Mouse (Mus musculus): ENCODE results near the gene Arl8b. TPM values are rescaled to one million over a fixed set of nuclear protein-coding genes. Genes with fewer than 3 reads are reported as not detected.

Arl8b gene
- polyA plus RNA-seq, 1 experiment from 2014 or later = 124 TPM

DNA sequence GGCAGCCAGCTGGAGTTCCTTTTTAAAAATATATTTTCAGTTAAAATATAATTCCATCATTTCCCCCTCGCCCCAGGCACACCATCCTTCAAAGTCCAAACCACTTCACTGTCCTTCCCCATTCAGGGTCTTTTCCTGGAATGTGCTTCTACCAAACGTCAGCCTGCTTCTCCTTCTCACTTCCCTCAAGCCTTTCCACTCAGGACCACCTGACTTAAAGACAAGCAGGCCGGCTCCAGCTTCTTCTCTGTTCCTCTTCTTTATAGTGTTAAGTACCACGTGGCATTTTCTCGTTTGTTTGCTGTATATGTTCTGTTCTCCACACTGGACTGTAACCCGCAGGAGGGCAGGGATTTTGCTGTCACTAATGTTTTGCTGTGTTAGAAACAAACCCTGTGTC is 1.0 kb upstream of the Arl8b start:
- Histone ChIP-seq H3K4me2 (replicated peaks) (no peak overlapping the region), H3K27ac (no peak overlapping the region), H3K27me3 (ENCODE audit: control insufficient read depth, insufficient read depth, low read length) (no peaks in the 10 kb centered on the region), H3K36me3 (replicated peaks; ENCODE audit: control insufficient read depth, insufficient read depth) (no peaks in the 10 kb centered on the region), H3K9ac (no peak overlapping the region), H3K4me1 (replicated peaks; ENCODE audit: control insufficient read depth, insufficient read depth, low read length) (peaks cover 19% of the 10 kb centered on the region), H3K9me3 (ENCODE audit: control insufficient read depth, low read length) (no peaks in the 10 kb centered on the region), H3K4me3 (replicated peaks; ENCODE audit: low read length) (no peak overlapping the region)
- DNase-seq (ENCODE audit: low spot score) (no peak), ATAC-seq (ENCODE audit: low FRiP score) (no peak)
- 68% methylated on average over 6 of the region's 6 CpGs for WGBS

DNA sequence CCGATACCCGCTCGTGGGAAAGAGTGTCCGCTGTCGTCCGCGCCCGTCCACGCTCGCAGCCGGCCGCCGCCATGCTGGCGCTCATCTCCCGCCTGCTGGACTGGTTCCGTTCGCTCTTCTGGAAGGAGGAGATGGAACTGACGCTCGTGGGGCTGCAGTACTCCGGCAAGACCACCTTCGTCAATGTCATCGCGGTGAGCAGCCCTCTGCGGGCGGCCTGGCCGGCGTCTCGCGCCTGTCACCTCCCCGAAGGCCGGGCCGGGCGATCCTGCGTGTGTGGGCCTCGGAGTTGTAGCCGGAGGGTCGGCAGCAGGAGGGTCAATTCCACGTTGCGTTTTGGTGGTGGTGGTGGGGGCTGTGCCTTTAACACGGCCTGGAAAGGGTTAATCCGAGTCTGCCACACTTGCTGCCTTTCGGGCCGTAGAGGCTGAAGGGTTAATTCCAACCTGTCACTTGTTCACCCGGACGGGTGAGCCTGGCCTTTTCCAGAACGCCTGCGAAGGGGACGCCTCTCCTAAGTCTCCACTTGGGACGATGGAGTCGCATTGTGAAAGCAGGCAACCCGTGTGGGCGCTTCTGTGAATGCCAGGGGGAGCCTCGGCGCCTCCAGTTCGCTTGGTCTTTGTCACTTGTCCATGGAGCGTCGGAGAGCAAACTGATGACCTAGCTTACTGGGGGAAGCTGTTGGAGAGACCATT is 434 bp downstream of the Arl8b start:
- Histone ChIP-seq H3K4me3 (replicated peaks; ENCODE audit: low read length) (peak overlapping the region; percentile 84), H3K27ac (peak overlapping the region; percentile 86), H3K9ac (peak overlapping the region; percentile 94), H3K4me1 (replicated peaks; ENCODE audit: control insufficient read depth, insufficient read depth, low read length) (peaks cover 19% of the 10 kb centered on the region), H3K36me3 (replicated peaks; ENCODE audit: control insufficient read depth, insufficient read depth) (no peaks in the 10 kb centered on the region), H3K4me2 (replicated peaks) (peak overlapping the region; percentile 80), H3K9me3 (ENCODE audit: control insufficient read depth, low read length) (no peaks in the 10 kb centered on the region), H3K27me3 (ENCODE audit: control insufficient read depth, insufficient read depth, low read length) (no peaks in the 10 kb centered on the region)
- ATAC-seq (ENCODE audit: low FRiP score) (peak; percentile 75), DNase-seq (ENCODE audit: low spot score) (peak; percentile 40)
- WGBS = 1% methylated on average over 57 of the region's 57 CpGs

DNA sequence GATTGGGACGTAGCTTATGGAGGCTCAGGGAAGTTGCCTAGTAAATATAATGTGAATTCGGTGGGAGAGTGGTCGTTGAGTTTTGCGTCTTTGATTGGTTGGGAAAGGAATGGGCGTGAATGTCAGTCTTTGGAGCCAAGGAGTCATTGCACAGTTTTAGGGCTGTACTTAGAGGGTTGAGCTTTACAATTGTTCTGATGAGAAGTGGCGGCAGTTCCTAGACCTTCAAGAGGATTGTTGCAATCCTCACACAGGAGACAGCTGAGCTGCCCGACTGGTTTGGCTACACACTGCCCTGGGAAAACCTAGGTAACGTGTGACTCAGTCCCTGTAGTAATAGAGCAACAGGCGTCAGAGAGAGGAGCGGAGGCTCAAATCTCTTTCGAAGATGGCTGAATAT is 1.2 kb downstream of the Arl8b start:
- Histone ChIP-seq H3K9ac (peak overlapping the region; percentile 94), H3K4me1 (replicated peaks; ENCODE audit: control insufficient read depth, insufficient read depth, low read length) (peaks cover 21% of the 10 kb centered on the region), H3K9me3 (ENCODE audit: control insufficient read depth, low read length) (no peaks in the 10 kb centered on the region), H3K4me3 (replicated peaks; ENCODE audit: low read length) (peak overlapping the region; percentile 84), H3K27me3 (ENCODE audit: control insufficient read depth, insufficient read depth, low read length) (no peaks in the 10 kb centered on the region), H3K36me3 (replicated peaks; ENCODE audit: control insufficient read depth, insufficient read depth) (0 out of 2 replicates have a peak, but pooled peaks cover 2% of the 10 kb centered on the region), H3K27ac (peak overlapping the region; percentile 86; the same call in 1 of the 2 replicates), H3K4me2 (replicated peaks) (peak overlapping the region; percentile 80)
- ATAC-seq (ENCODE audit: low FRiP score) (no peak), DNase-seq (ENCODE audit: low spot score) (no peak)
- 41% methylated on average over 11 of the region's 11 CpGs for WGBS

DNA sequence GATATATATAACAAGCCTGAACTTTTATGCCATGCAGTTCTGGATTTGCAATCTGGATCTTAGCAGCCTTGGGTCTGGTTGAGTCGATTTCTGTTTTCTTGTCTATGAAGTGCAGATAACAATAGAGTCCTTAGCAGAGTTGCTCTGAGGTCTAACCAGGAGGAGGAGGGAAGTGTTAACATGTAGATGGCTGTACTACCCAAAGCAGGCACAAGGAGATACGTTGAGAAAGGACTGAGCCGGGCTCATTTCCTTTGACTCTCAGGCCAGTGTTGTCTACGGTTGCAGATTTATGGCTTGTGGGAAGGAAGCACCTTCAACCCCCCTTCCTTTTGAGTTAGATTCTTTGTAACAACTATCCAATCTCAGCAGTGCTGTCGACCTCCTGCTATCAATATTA is 1.9 kb downstream of the Arl8b start:
- Histone ChIP-seq H3K4me2 (replicated peaks) (peak overlapping the region; percentile 80), H3K9ac (peak overlapping the region; percentile 94), H3K4me1 (replicated peaks; ENCODE audit: control insufficient read depth, insufficient read depth, low read length) (peaks cover 22% of the 10 kb centered on the region), H3K9me3 (ENCODE audit: control insufficient read depth, low read length) (no peaks in the 10 kb centered on the region), H3K36me3 (replicated peaks; ENCODE audit: control insufficient read depth, insufficient read depth) (peaks cover 5% of the 10 kb centered on the region; the same call in 1 of the 2 replicates), H3K27ac (no peak overlapping the region), H3K4me3 (replicated peaks; ENCODE audit: low read length) (peak overlapping the region; percentile 84), H3K27me3 (ENCODE audit: control insufficient read depth, insufficient read depth, low read length) (no peaks in the 10 kb centered on the region)
- ATAC-seq (ENCODE audit: low FRiP score) (no peak), DNase-seq (ENCODE audit: low spot score) (no peak)
- 67% methylated on average over 5 of the region's 5 CpGs for WGBS

DNA sequence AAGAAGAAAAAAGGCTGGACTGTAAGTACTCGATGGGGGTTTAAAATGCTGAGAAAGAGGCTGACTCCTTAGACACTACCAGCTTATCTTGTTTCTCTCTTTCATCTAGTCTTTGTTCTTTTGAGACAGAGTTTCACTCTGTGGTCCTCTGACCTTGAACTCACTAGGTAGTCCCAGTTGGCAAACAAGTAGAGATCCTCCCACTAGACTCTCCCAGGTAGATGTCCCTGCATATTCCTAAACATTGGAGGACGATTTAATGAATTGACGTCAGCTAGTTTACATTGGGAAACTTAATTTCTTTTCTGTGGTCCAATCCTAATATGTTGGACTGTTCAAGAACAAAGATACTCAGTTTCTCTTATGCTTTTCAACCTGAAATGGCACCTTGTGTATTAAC is 2.7 kb downstream of the Arl8b start:
- H3K36me3 ChIP-seq (replicated peaks; ENCODE audit: control insufficient read depth, insufficient read depth) = peaks cover 5% of the 10 kb centered on the region; the same call in 1 of the 2 replicates
- H3K9ac ChIP-seq = no peak overlapping the region
- peaks cover 22% of the 10 kb centered on the region for H3K4me1 ChIP-seq (replicated peaks; ENCODE audit: control insufficient read depth, insufficient read depth, low read length)
- ATAC-seq (ENCODE audit: low FRiP score) (no peak), DNase-seq (ENCODE audit: low spot score) (no peak)
- no peaks in the 10 kb centered on the region for H3K27me3 ChIP-seq (ENCODE audit: control insufficient read depth, insufficient read depth, low read length)
- no peak overlapping the region for H3K4me2 ChIP-seq (replicated peaks)
- H3K4me3 ChIP-seq (replicated peaks; ENCODE audit: low read length) = no peak overlapping the region
- H3K9me3 ChIP-seq (ENCODE audit: control insufficient read depth, low read length) = no peaks in the 10 kb centered on the region
- 95% methylated on average over 3 of the region's 3 CpGs for WGBS
- H3K27ac ChIP-seq = no peak overlapping the region

DNA sequence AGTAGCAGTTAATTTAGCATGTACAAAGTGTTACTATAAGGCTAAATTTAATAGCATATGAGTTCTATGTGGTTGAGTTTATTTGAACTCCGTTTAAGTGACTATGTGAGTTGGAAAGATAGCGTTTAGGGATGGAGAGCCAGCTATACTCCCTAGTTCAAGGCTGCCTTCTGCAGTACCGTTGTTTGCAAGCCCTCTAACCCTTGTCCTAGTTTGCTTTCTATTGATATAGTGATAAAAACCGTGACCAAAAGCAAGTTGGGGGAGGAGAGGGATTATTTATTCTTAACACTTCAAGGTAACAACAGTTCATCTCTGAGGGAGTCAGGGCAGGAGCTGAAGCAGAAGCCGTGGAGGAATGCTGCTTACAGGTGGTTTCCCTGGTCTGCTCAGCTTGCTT is 8.6 kb downstream of the Arl8b start:
- Histone ChIP-seq H3K4me3 (replicated peaks; ENCODE audit: low read length) (no peak overlapping the region), H3K9ac (no peak overlapping the region), H3K27me3 (ENCODE audit: control insufficient read depth, insufficient read depth, low read length) (no peaks in the 10 kb centered on the region), H3K36me3 (replicated peaks; ENCODE audit: control insufficient read depth, insufficient read depth) (peaks cover 5% of the 10 kb centered on the region; the same call in 1 of the 2 replicates), H3K27ac (no peak overlapping the region), H3K9me3 (ENCODE audit: control insufficient read depth, low read length) (no peaks in the 10 kb centered on the region), H3K4me2 (replicated peaks) (no peak overlapping the region), H3K4me1 (replicated peaks; ENCODE audit: control insufficient read depth, insufficient read depth, low read length) (peaks cover 4% of the 10 kb centered on the region)
- WGBS = 76% methylated on average over 5 of the region's 5 CpGs
- DNase-seq (ENCODE audit: low spot score) = no peak
- no peak for ATAC-seq (ENCODE audit: low FRiP score)

DNA sequence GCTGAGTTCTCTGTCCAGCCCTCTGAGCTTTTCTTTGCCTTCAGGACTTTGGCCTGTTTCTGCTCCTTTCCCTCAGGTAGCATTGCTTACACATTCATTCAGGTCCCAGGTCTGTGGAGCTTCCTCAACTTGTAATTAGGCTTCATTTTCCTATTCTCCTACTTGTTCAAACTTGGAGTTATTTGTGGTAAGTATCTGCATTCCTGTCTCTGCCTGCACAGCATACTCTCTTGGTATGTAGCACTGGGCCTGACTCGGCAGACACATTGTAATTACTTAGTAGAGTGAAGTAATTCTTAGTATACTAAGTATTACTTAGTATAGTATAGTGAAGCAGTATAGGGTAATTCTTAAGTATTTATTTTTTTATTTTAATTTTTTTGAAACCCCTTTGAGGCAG is 13.0 kb downstream of the Arl8b start:
- Histone ChIP-seq H3K9ac (no peak overlapping the region), H3K36me3 (replicated peaks; ENCODE audit: control insufficient read depth, insufficient read depth) (no peaks in the 10 kb centered on the region), H3K9me3 (ENCODE audit: control insufficient read depth, low read length) (no peaks in the 10 kb centered on the region), H3K4me2 (replicated peaks) (no peak overlapping the region), H3K4me1 (replicated peaks; ENCODE audit: control insufficient read depth, insufficient read depth, low read length) (peaks cover 7% of the 10 kb centered on the region), H3K27me3 (ENCODE audit: control insufficient read depth, insufficient read depth, low read length) (no peaks in the 10 kb centered on the region), H3K27ac (no peak overlapping the region), H3K4me3 (replicated peaks; ENCODE audit: low read length) (no peak overlapping the region)
- DNase-seq (ENCODE audit: low spot score) (no peak), ATAC-seq (ENCODE audit: low FRiP score) (no peak; the same call in 1 of the 2 replicates)
- WGBS = 85% methylated on average over 1 of the region's 1 CpGs

DNA sequence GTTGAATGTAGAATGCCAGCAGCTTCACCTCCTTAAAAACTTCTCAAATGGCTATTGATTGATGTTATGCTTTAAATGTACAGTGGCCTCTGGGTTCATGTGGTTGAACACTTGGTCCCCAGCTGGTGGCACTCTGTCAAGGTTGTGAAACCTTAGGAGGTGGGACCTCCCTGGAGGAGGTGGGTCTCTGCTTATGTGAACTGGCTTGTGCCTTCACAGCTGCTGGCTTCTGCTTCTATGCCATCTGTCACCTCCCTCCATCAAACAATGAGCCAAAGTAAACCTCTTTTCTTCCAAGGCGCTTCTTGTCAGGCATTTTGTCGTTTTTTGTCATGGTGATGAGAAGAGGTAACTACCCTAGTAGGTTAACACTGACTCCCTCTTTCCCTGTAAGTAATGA is 13.8 kb downstream of the Arl8b start:
- H3K9ac ChIP-seq = no peak overlapping the region
- WGBS = 22% methylated on average over 2 of the region's 2 CpGs
- no peak overlapping the region for H3K27ac ChIP-seq
- no peaks in the 10 kb centered on the region for H3K27me3 ChIP-seq (ENCODE audit: control insufficient read depth, insufficient read depth, low read length)
- H3K4me2 ChIP-seq (replicated peaks) = no peak overlapping the region
- H3K4me3 ChIP-seq (replicated peaks; ENCODE audit: low read length) = no peak overlapping the region
- DNase-seq (ENCODE audit: low spot score) = no peak
- no peak for ATAC-seq (ENCODE audit: low FRiP score)
- no peaks in the 10 kb centered on the region for H3K9me3 ChIP-seq (ENCODE audit: control insufficient read depth, low read length)
- H3K4me1 ChIP-seq (replicated peaks; ENCODE audit: control insufficient read depth, insufficient read depth, low read length) = peaks cover 7% of the 10 kb centered on the region
- H3K36me3 ChIP-seq (replicated peaks; ENCODE audit: control insufficient read depth, insufficient read depth) = no peaks in the 10 kb centered on the region

DNA sequence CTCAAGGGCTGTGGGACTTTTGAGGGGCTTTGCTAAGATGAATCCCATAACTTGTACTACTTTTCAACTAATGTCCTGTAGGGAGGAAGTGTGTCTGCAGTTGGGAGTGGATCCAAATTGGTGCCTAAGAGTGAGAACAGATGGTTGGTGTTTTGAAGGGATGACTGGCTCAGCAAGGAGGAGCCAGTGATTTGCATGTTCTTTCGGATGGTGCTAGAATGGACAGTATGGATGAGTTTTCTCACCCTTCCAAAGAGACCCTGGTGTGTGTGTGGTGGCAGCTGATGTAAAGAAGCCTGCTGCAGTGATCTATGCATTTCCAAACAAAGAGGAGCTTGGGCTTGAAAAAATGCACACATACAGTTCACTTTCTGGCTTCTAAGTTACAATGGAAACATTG is 22.3 kb downstream of the Arl8b start:
- no peak overlapping the region for H3K9ac ChIP-seq
- WGBS = 19% methylated on average over 1 of the region's 1 CpGs
- H3K27ac ChIP-seq = no peak overlapping the region
- ATAC-seq (ENCODE audit: low FRiP score) = peak; percentile 21; the same call in 1 of the 2 replicates
- DNase-seq (ENCODE audit: low spot score) = no peak
- H3K27me3 ChIP-seq (ENCODE audit: control insufficient read depth, insufficient read depth, low read length) = no peaks in the 10 kb centered on the region
- 0 out of 2 replicates have a peak, but pooled peaks cover 6% of the 10 kb centered on the region for H3K4me1 ChIP-seq (replicated peaks; ENCODE audit: control insufficient read depth, insufficient read depth, low read length)
- no peak overlapping the region for H3K4me3 ChIP-seq (replicated peaks; ENCODE audit: low read length)
- H3K9me3 ChIP-seq (ENCODE audit: control insufficient read depth, low read length) = no peaks in the 10 kb centered on the region
- H3K4me2 ChIP-seq (replicated peaks) = no peak overlapping the region
- no peaks in the 10 kb centered on the region for H3K36me3 ChIP-seq (replicated peaks; ENCODE audit: control insufficient read depth, insufficient read depth)
